Mouse (Mus musculus) limb, embryonic 13.5 days (tissue): ENCODE data around the gene Dcun1d4. TPM values are rescaled to one million over a fixed set of nuclear protein-coding genes. Genes with fewer than 3 reads are reported as not detected.

Experiments
- polyA plus RNA-seq: library from polyadenylated mRNA; unstranded; fragments of >200 nt; fragmentation: Nextera tagmentation; extraction: Ambion mirVana; gene quantifications from 2 replicates; pipeline ENCODE4 v1.2.1, GENCODE M21; 2015

Dcun1d4 gene
- polyA plus RNA-seq, 1 experiment from 2014 or later = 32.7 TPM

Other genes starting within 250 kb of the Dcun1d4 start
- gene Fryl, start 224.4 kb upstream of the Dcun1d4 start, polyA plus RNA-seq = 21.4 and 22.5 TPM in 2 replicates
- 229 and 236 TPM in 2 replicates for gene Ociad1, start 188.2 kb upstream of the Dcun1d4 start, polyA plus RNA-seq
- 9.9 and 10.5 TPM in 2 replicates for gene Ociad2, start 140.0 kb upstream of the Dcun1d4 start, polyA plus RNA-seq
- not detected in 2 replicates for gene Cwh43, start 74.9 kb upstream of the Dcun1d4 start, polyA plus RNA-seq
- gene Lrrc66, start 151.5 kb downstream of the Dcun1d4 start, polyA plus RNA-seq = not detected in 2 replicates
- 44.9 and 46.5 TPM in 2 replicates for gene Sgcb, start 166.8 kb downstream of the Dcun1d4 start, polyA plus RNA-seq
- gene Spata18, start 170.4 kb downstream of the Dcun1d4 start, polyA plus RNA-seq = 1.7 and 1.9 TPM in 2 replicates